Mouse (Mus musculus) spleen, adult 2 months (tissue): ENCODE measurements around the gene Bfsp1. TPM values are rescaled to one million over a fixed set of nuclear protein-coding genes. Genes with fewer than 3 reads are reported as not detected.

Experiments
- DNase-seq, 2 experiments: peaks; one replicate each; pipeline versions ENCODE4 v3.0.0 to v3.0.0-alpha.2; 2012 to 2021; ENCODE audit warnings: low spot score in 2 of 2, low read depth in 1 of 2
- H3K27ac ChIP-seq: fragments of 200-500 bp; 2 replicates; pipeline ENCODE4 v1.5.1; 2012; ENCODE audit warnings: low read length, inconsistent platforms; ENCODE audit not compliant: insufficient read depth
- H3K27me3 ChIP-seq: fragments of 200-500 bp; 2 replicates; pipeline ENCODE4 v1.6.1; 2012; ENCODE audit warnings: mild to moderate bottlenecking, moderate library complexity, low read length, inconsistent platforms; ENCODE audit not compliant: control insufficient read depth, insufficient read depth
- H3K36me3 ChIP-seq: fragments of 200-500 bp; 2 replicates; pipeline ENCODE4 v1.6.1; 2012; ENCODE audit warnings: mild to moderate bottlenecking, low read length, inconsistent platforms; ENCODE audit not compliant: control insufficient read depth, insufficient read depth
- H3K4me1 ChIP-seq: fragments of 200-500 bp; 2 replicates; pipeline ENCODE4 v1.6.1; 2011; ENCODE audit warnings: inconsistent platforms; ENCODE audit not compliant: control insufficient read depth, insufficient read depth, insufficient read length
- H3K4me3 ChIP-seq: fragments of 200-500 bp; 2 replicates; pipeline ENCODE4 v1.5.1; 2011; ENCODE audit warnings: mild to moderate bottlenecking, inconsistent platforms; ENCODE audit not compliant: insufficient read depth, insufficient read length; ENCODE audit errors: extremely low read depth
- CTCF ChIP-seq: fragments of 200-500 bp; IDR thresholded peaks from 2 replicates; pipeline ENCODE4 v1.5.1; 2011; ENCODE audit warnings: mild to moderate bottlenecking, inconsistent platforms; ENCODE audit not compliant: insufficient read depth, insufficient read length, insufficient replicate concordance; ENCODE audit errors: extremely low read depth
- POLR2A ChIP-seq: fragments of 200-500 bp; IDR thresholded peaks from 2 replicates; pipeline ENCODE4 v1.6.1; 2011; ENCODE audit warnings: low read depth, low read length, inconsistent platforms
- WGBS: fragments of 180-500 bp; shearing (Covaris S2); methylation state at CpG from one replicate; pipeline ENCODE4 v1.1.7; 2018; 5-methylcytosine and 5-hydroxymethylcytosine counted together
- polyA plus RNA-seq: library from polyadenylated mRNA; depleted of rRNA; stranded (reverse); fragments of >200 nt; gene quantifications from 2 replicates; pipeline ENCODE4 v1.2.3, GENCODE M21; 2012; rRNA removed

Gene Bfsp1
- polyA plus RNA-seq, 1 experiment, result 0.39 TPM

DNA sequence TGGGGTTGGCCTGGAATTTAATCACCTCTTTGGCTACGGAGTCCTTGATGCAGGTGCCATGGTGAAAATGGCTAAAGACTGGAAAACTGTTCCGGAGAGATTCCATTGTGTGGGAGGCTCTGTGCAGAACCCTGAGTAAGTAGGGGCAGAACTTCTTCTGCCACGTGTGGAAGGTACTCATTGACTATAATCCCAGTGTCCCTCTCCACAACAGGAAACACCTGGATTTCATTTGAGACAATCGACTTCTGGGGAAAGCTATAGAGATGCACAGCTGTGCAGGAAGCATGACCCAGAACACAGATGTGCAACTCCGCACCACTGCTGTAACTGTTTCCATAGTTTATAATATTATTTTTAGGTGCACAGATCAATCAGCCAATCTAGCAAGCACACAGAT is 61.9 kb downstream of the Bfsp1 start:
- no peak overlapping the region for H3K4me3 ChIP-seq
- 49% methylated on average over 5 of the region's 5 CpGs for whole genome bisulfite sequencing

DNA sequence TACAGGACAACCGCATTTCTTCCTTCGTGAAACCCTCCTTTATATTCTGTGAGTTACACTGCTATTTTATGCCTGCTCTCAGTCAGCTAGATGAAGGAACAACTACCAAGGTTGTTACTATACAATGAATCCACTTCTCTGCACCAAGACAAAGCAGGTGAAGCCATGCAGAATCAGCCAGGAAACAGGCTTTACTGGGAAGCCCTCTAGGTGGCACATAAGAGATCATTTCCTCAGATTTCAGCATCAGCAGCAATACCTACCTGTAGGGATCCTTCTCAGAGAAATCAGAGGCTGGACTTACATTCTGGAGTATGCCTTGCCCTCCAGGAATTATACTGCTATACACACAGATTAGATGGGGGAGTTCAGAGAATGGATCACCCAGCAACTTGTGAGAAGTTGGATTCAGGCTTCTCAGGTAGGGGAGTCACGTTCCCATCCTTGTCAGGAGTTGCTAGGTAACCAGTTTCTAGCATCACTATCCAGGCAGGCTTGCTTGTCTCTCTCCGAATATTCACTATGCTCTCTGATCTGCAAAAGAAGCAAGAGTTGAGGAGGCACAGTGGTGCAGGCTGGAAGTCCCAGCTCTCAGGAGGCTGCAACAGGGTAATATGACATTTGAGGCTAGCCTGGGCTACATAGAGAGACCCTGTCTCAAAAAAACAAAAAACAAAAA is 66.5 kb downstream of the Bfsp1 start:
- TF ChIP-seq CTCF (no peak), POLR2A (no peak)
- no peaks in the 10 kb centered on the region for H3K4me1 ChIP-seq
- no peak overlapping the region for H3K27ac ChIP-seq
- 79% methylated on average over 4 of the region's 4 CpGs for WGBS
- no peak overlapping the region for H3K4me3 ChIP-seq
- H3K36me3 ChIP-seq, result no peaks in the 10 kb centered on the region
- no peak for DNase-seq
- no peaks in the 10 kb centered on the region for H3K27me3 ChIP-seq

More for the DNA sequence above, 61.9 kb downstream of the Bfsp1 start:
- Histone ChIP-seq H3K36me3 (no peaks in the 10 kb centered on the region), H3K27me3 (no peaks in the 10 kb centered on the region), H3K27ac (no peak overlapping the region), H3K4me1 (no peaks in the 10 kb centered on the region)
- no peak for TF ChIP-seq CTCF
- no peak for TF ChIP-seq POLR2A
- DNase-seq, result no peak

DNA sequence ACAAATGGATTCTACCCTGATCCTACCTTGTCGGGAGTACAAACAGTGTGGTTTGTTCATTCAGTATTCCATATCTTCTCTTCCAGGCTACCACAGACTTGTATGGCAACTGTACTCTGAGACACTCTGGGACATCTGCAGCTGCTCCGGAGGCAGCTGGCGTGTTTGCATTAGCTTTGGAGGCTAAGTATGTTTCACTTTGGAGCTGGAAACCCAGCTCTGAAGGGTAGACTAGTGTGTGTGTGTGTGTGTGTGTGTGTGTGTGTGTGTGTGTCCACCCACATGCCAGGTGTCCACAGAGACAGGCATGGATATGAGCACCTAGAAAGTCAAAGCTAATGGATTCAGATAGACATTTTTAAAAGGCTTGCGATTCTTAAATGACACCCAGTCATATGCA is 67.1 kb downstream of the Bfsp1 start:
- 87% methylated on average over 4 of the region's 4 CpGs for WGBS
- Histone ChIP-seq H3K27ac (no peak overlapping the region), H3K36me3 (no peaks in the 10 kb centered on the region), H3K27me3 (no peaks in the 10 kb centered on the region), H3K4me3 (no peak overlapping the region), H3K4me1 (no peaks in the 10 kb centered on the region)
- no peak for TF ChIP-seq POLR2A
- no peak for TF ChIP-seq CTCF
- DNase-seq, result no peak

DNA sequence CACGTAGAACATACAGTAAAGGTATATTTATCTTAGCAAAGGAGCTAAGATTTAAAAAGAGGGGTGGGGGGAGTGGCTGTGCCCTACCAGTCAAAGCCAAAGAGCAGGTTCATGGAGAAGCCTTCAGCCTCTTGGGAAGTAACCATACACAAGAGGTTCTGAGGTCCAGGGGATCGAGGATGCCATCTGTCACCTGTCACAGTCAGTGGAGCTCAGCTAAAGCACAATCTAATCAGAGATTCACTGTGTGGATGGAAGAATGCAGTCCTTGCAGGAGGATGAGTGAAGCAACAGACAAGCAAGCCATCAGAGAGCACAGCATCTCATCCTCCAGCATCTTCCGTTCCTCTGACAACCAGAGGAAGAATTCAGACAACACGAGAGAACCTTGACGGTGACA is 73.1 kb downstream of the Bfsp1 start:
- DNase-seq, result no peak
- H3K4me1 ChIP-seq, result no peaks in the 10 kb centered on the region
- H3K27ac ChIP-seq, result no peak overlapping the region
- no peaks in the 10 kb centered on the region for H3K27me3 ChIP-seq
- 84% methylated on average over 5 of the region's 5 CpGs for WGBS
- H3K36me3 ChIP-seq, result no peaks in the 10 kb centered on the region
- no peak for TF ChIP-seq CTCF
- TF ChIP-seq POLR2A, result no peak
- H3K4me3 ChIP-seq, result no peak overlapping the region

DNA sequence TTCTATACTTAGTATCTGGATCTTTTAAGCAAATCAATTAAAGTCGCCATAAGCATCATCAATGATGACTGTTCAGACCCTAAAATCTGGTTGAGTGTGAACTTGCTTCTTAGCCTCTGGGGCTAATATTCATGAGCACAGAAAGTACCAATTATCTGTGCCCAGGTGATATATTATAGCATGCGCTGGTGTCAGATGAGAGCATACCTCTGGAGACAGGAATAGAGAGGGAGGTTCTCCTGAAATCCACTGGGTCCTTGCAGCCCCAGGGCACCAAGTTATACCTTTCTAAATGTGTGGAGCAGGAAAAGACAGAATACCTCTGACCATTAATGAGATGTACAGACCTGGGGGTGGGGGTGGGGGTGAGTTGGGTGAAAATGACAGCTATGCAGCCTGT is 82.7 kb downstream of the Bfsp1 start:
- H3K27me3 ChIP-seq, result no peaks in the 10 kb centered on the region
- TF ChIP-seq POLR2A, result no peak
- no peak for TF ChIP-seq CTCF
- H3K27ac ChIP-seq, result no peak overlapping the region
- H3K4me3 ChIP-seq, result no peak overlapping the region
- no peak for DNase-seq
- 85% methylated on average over 2 of the region's 2 CpGs for WGBS
- no peaks in the 10 kb centered on the region for H3K4me1 ChIP-seq
- H3K36me3 ChIP-seq, result no peaks in the 10 kb centered on the region

Other genes starting within 250 kb of the Bfsp1 start
- 7.9 and 8.8 TPM in 2 replicates for gene Dstn, start 52.1 kb upstream of the Bfsp1 start, polyA plus RNA-seq
- 39.6 and 43.4 TPM in 2 replicates for gene Rrbp1, start 148.1 kb upstream of the Bfsp1 start, polyA plus RNA-seq
- not detected in 2 replicates for gene Banf2, start 169.9 kb upstream of the Bfsp1 start, polyA plus RNA-seq